Mouse (Mus musculus) ES-E14 (cell line): ENCODE results near the gene Arhgef6. TPM values are rescaled to one million over a fixed set of nuclear protein-coding genes. Genes with fewer than 3 reads are reported as not detected.

Experiments
- DNase-seq: peaks from one replicate; pipeline ENCODE4 v3.0.0-alpha.2; 2013; ENCODE audit warnings: low read depth, low spot score
- H3K27ac ChIP-seq: 2 replicates; pipeline ENCODE4 v1.5.1; 2012; ENCODE audit warnings: low read depth, mild to moderate bottlenecking, low read length, moderate library complexity, mixed read lengths; ENCODE audit not compliant: poor library complexity, insufficient read depth, severe bottlenecking
- H3K36me3 ChIP-seq: 2 replicates; pipeline ENCODE4 v1.6.1; 2012; ENCODE audit warnings: mild to moderate bottlenecking, low read length, moderate library complexity, mixed read lengths; ENCODE audit not compliant: control insufficient read depth, poor library complexity, insufficient read depth, severe bottlenecking
- H3K4me1 ChIP-seq, 2 experiments: fragments of 150-350 bp in 1 of 2; sonication (generic) in 1 of 2; 2 replicates each; pipeline ENCODE4 v1.6.1; 2012; ENCODE audit warnings: low read length in 2 of 2, mild to moderate bottlenecking in 1 of 2, mixed read lengths in 1 of 2; ENCODE audit not compliant: control insufficient read depth in 2 of 2, insufficient read depth in 2 of 2, poor library complexity in 1 of 2
- H3K4me3 ChIP-seq, 2 experiments: fragments of 150-350 bp in 1 of 2; sonication (generic) in 1 of 2; 2 replicates each; pipeline ENCODE4 v1.5.1; 2012; ENCODE audit warnings: low read length in 2 of 2, low read depth in 1 of 2, mild to moderate bottlenecking in 1 of 2, mixed read lengths in 1 of 2; ENCODE audit not compliant: insufficient read depth in 1 of 2, poor library complexity in 1 of 2, severe bottlenecking in 1 of 2
- H3K9ac ChIP-seq: 2 replicates; pipeline ENCODE4 v1.6.1; 2012; ENCODE audit warnings: low read depth, mild to moderate bottlenecking, low read length, mixed read lengths; ENCODE audit not compliant: poor library complexity, insufficient read depth, severe bottlenecking
- H3K9me3 ChIP-seq: fragments of 150-350 bp; sonication (generic); 2 replicates; pipeline ENCODE4 v1.6.1; 2012; ENCODE audit warnings: low read depth, mild to moderate bottlenecking, low read length; ENCODE audit not compliant: control insufficient read depth, insufficient read depth
- CHD2 ChIP-seq: IDR thresholded peaks from 2 replicates; pipeline ENCODE4 v1.6.1; 2014; ENCODE audit warnings: mild to moderate bottlenecking, low read depth, low read length, inconsistent platforms
- HCFC1 ChIP-seq: IDR thresholded peaks from 2 replicates; pipeline ENCODE4 v1.6.1; 2012; ENCODE audit warnings: low read length, inconsistent platforms, borderline replicate concordance; ENCODE audit not compliant: insufficient read depth
- MAFK ChIP-seq: IDR thresholded peaks from 2 replicates; pipeline ENCODE4 v1.6.1; 2014; ENCODE audit warnings: mild to moderate bottlenecking, low read depth, low read length, inconsistent platforms; ENCODE audit not compliant: insufficient read depth
- ZC3H11A ChIP-seq: IDR thresholded peaks from 2 replicates; pipeline ENCODE4 v1.6.1; 2012; ENCODE audit warnings: low read depth, mild to moderate bottlenecking, inconsistent platforms, low read length, borderline replicate concordance
- ZNF384 ChIP-seq: IDR thresholded peaks from 2 replicates; pipeline ENCODE4 v1.6.1; 2012; ENCODE audit warnings: low read depth, low read length, inconsistent platforms
- in situ Hi-C, 2 experiments: fragments of 600-800 bp; cut with MboI; formaldehyde crosslinking; loops; one replicate each; pipeline ENCODE4 v1.15.1; 2025; ENCODE audit warnings: low sequenced_read_pairs in 2 of 2, inconsistent platforms in 1 of 2; ENCODE audit not compliant: unreplicated experiment in 2 of 2
- total RNA-seq: library from RNA; depleted of rRNA; stranded (reverse); fragments of 300-350 nt; gene quantifications from 2 replicates; pipeline ENCODE4 v1.2.3, GENCODE M21; 2012; rRNA removed

The Arhgef6 gene
- total RNA-seq, result 0.69 and 1.7 TPM in 2 replicates

DNA sequence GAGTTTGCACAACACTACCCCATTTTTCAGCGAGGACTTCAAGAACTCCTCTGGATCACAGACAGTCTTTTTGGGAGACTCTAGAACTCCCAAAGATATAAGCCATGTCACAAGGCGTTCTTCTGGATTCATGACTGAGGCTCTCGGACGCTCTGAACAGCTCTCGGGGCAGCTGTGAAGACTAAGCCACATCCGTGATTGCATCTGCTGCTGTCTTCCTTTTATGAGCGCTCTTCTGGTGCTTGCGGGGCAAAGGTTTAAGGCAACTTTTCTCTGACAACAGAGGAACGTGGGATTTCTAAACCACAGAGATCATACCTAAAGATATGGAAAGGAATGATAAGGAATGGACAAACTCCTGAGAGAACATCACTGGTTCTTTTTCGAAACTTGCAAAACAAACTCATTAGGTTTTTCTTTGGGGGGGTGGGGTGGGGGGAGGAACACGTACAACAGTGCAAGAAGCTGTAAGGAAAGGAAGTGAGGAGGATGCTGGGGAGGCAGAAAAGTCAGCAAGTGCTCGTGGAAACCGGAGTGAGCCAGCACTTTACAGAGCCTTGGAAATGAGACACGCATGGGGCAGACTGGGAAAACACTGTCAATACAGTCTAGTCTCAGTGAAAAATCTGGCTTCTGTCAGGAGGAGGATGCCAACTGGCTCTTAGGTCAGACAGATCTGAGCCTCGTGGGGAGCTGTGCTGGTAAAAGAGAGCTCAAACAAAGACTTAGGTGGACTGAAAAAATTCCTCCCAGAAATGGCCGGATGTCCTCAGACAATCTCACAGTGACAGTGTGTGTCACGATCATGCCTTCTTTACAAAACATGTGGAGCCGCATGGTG lies at the start of gene Arhgef6:
TSS of gene Arhgef6 (minus strand) at position 359 of the 841 bp plus-strand sequence.
- H3K4me1 ChIP-seq, result no peaks in the 10 kb centered on the region
- H3K9me3 ChIP-seq, result no peaks in the 10 kb centered on the region
- H3K4me3 ChIP-seq, result no peak within 1 kb of the TSS
- no peak for DNase-seq
- in situ Hi-C loops, result no loop called here
- H3K9ac ChIP-seq, result no peak within 1 kb of the TSS
- no peak within 1 kb of the TSS for H3K27ac ChIP-seq
- H3K36me3 ChIP-seq, result no peaks in the 10 kb centered on the region
- TF ChIP-seq ZC3H11A (no peak), HCFC1 (no peak), ZNF384 (no peak), MAFK (no peak), CHD2 (no peak)

GRCm38 (mm10) chrX:57380915-57381314 lies 42.4 kb upstream of the Arhgef6 start:
- no peak for DNase-seq
- H3K36me3 ChIP-seq, result peaks cover 8% of the 10 kb centered on the region; the same call in 1 of the 2 replicates
- H3K9me3 ChIP-seq, result no peaks in the 10 kb centered on the region
- no peak overlapping the region for H3K4me3 ChIP-seq
- H3K4me1 ChIP-seq, result no peaks in the 10 kb centered on the region; a peak in 2 of 4 replicates
- TF ChIP-seq ZNF384 (no peak), ZC3H11A (no peak), HCFC1 (no peak), CHD2 (no peak), MAFK (no peak)
- H3K9ac ChIP-seq, result no peak overlapping the region
- in situ Hi-C loops, result no loop called here
- H3K27ac ChIP-seq, result no peak overlapping the region

- no peaks in the 10 kb centered on the region for H3K9me3 ChIP-seq
- no peak overlapping the region for H3K9ac ChIP-seq
- TF ChIP-seq ZC3H11A (no peak), HCFC1 (no peak), MAFK (no peak), ZNF384 (no peak), CHD2 (no peak)
- H3K4me1 ChIP-seq, result no peaks in the 10 kb centered on the region; a peak in 2 of 4 replicates
- H3K36me3 ChIP-seq, result peaks cover 8% of the 10 kb centered on the region; the same call in 1 of the 2 replicates
- in situ Hi-C loops, result no loop called here
- no peak overlapping the region for H3K27ac ChIP-seq
- H3K4me3 ChIP-seq, result no peak overlapping the region
- DNase-seq, result no peak
These were observed 40.0 kb upstream of the Arhgef6 start for GRCm38 (mm10) chrX:57378579-57378978.

DNA sequence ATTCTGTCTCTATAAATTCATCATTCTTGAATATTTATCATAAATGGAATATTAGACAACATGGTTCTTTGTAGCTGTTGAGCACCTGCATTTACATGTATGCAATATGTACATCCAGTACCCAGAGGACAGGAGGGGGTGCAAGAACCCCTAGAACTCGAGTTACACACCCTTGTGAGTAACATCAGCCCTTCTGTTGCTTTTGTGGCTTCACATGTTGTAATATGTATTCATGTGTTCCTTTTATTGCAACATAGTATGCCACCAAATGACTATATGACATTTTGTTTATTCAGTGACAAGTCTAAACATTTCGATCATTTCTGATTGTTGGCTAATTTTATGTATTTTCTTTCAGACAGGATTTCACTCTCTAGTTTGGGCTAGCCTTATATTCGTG lies 38.6 kb upstream of the Arhgef6 start:
- H3K9ac ChIP-seq, result no peak overlapping the region
- DNase-seq, result no peak

More for the DNA sequence above, 38.6 kb upstream of the Arhgef6 start:
- H3K27ac ChIP-seq, result no peak overlapping the region
- no peaks in the 10 kb centered on the region for H3K9me3 ChIP-seq
- peaks cover 5% of the 10 kb centered on the region; the same call in 1 of the 2 replicates for H3K36me3 ChIP-seq
- in situ Hi-C loops, result no loop called here
- H3K4me1 ChIP-seq, result no peaks in the 10 kb centered on the region; a peak in 2 of 4 replicates
- H3K4me3 ChIP-seq, result no peak overlapping the region
- TF ChIP-seq HCFC1 (no peak), ZNF384 (no peak), CHD2 (no peak), MAFK (no peak), ZC3H11A (no peak)
